Mouse (Mus musculus): ENCODE measurements around the gene Tmem29. TPM values are rescaled to one million over a fixed set of nuclear protein-coding genes. Genes with fewer than 3 reads are reported as not detected.

The Tmem29 gene
- polyA plus RNA-seq, 1 experiment = 20.4 TPM

- TF ChIP-seq CTCF (IDR thresholded peaks at IDR 0.05; ENCODE audit: borderline replicate concordance, insufficient read depth, low read length) (no peak), POLR2A (IDR thresholded peaks at IDR 0.05; ENCODE audit: low read depth, low read length) (no peak)
- Histone ChIP-seq H3K4me1 (ENCODE audit: control insufficient read depth, insufficient read depth, low read length) (no peaks in the 10 kb centered on the region), H3K4me3 (ENCODE audit: insufficient read depth, low read length) (0 out of 2 replicates have a peak overlapping the region, but pooled peaks have one; percentile 27), H3K27ac (ENCODE audit: insufficient read depth, low read length) (no peak overlapping the region)
Observed at GRCm38 (mm10) chrX:150458136-150458535, 818 bp downstream of the Tmem29 start.

- no peak overlapping the region for H3K27ac ChIP-seq (ENCODE audit: insufficient read depth, low read length)
- H3K4me3 ChIP-seq (ENCODE audit: insufficient read depth, low read length) = peak overlapping the region; percentile 27
- H3K4me1 ChIP-seq (ENCODE audit: control insufficient read depth, insufficient read depth, low read length) = no peaks in the 10 kb centered on the region
- TF ChIP-seq CTCF (IDR thresholded peaks at IDR 0.05; ENCODE audit: borderline replicate concordance, insufficient read depth, low read length) (no peak), POLR2A (IDR thresholded peaks at IDR 0.05; ENCODE audit: low read depth, low read length) (0 out of 2 replicates have a peak, but pooled peaks have one; percentile 19)
Observed at GRCm38 (mm10) chrX:150440505-150441338, 18.2 kb downstream of the Tmem29 start.

GRCm38 (mm10) chrX:150436373-150436772, 22.6 kb downstream of the Tmem29 start:
- Histone ChIP-seq H3K27ac (ENCODE audit: insufficient read depth, low read length) (no peak overlapping the region), H3K4me1 (ENCODE audit: control insufficient read depth, insufficient read depth, low read length) (no peaks in the 10 kb centered on the region), H3K4me3 (ENCODE audit: insufficient read depth, low read length) (no peak overlapping the region)
- TF ChIP-seq POLR2A (IDR thresholded peaks at IDR 0.05; ENCODE audit: low read depth, low read length) (no peak), CTCF (IDR thresholded peaks at IDR 0.05; ENCODE audit: borderline replicate concordance, insufficient read depth, low read length) (no peak)

- Histone ChIP-seq H3K4me3 (ENCODE audit: insufficient read depth, low read length) (no peak overlapping the region), H3K27ac (ENCODE audit: insufficient read depth, low read length) (no peak overlapping the region), H3K4me1 (ENCODE audit: control insufficient read depth, insufficient read depth, low read length) (no peaks in the 10 kb centered on the region)
- TF ChIP-seq POLR2A (IDR thresholded peaks at IDR 0.05; ENCODE audit: low read depth, low read length) (no peak), CTCF (IDR thresholded peaks at IDR 0.05; ENCODE audit: borderline replicate concordance, insufficient read depth, low read length) (no peak)
Observed at GRCm38 (mm10) chrX:150435367-150435766, 23.6 kb downstream of the Tmem29 start.

DNA sequence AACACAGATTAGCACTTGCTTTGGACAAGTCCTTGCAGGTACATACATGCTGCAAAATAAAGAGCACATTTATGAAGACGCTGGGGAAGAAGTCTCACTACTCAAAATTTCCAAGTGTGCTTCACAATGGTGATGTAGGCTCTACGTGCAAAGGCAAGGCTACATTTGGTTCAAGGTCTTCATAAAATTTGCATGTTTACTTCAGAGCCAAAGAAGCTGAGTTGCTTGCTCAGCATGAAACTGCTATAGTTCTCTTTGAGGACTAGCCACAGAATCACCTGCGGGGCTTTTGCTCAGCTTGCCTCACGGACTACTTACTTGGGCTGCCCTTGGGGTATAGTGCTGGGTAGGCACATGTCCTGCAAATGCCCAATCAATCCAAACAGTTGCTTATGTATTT, 45.4 kb downstream of the Tmem29 start:
- TF ChIP-seq CTCF (IDR thresholded peaks at IDR 0.05; ENCODE audit: borderline replicate concordance, insufficient read depth, low read length) = no peak
- TF ChIP-seq POLR2A (IDR thresholded peaks at IDR 0.05; ENCODE audit: low read depth, low read length) = no peak
- Histone ChIP-seq H3K4me1 (ENCODE audit: control insufficient read depth, insufficient read depth, low read length) (no peaks in the 10 kb centered on the region), H3K27ac (ENCODE audit: insufficient read depth, low read length) (no peak overlapping the region), H3K4me3 (ENCODE audit: insufficient read depth, low read length) (no peak overlapping the region)

Other genes with a start within 250 kb of the Tmem29 start
- not detected in 2 replicates for gene Alas2, start 88.2 kb upstream of the Tmem29 start, polyA plus RNA-seq (2011; ENCODE audit: insufficient read length, low read depth, missing spikeins)
- gene Pfkfb1, start 129.1 kb upstream of the Tmem29 start, polyA plus RNA-seq (2011; ENCODE audit: insufficient read length, low read depth, missing spikeins) = 8.4 and 10.5 TPM in 2 replicates
- gene Apex2, start 130.7 kb upstream of the Tmem29 start, polyA plus RNA-seq (2011; ENCODE audit: insufficient read length, low read depth, missing spikeins) = 14.4 and 19.1 TPM in 2 replicates
- gene Tro, start 198.4 kb upstream of the Tmem29 start, polyA plus RNA-seq (2011; ENCODE audit: insufficient read length, low read depth, missing spikeins) = 9.9 and 12.3 TPM in 2 replicates